Mouse (Mus musculus): ENCODE results near the gene Agtpbp1. TPM values are rescaled to one million over a fixed set of nuclear protein-coding genes. Genes with fewer than 3 reads are reported as not detected.

Agtpbp1 gene
- polyA plus RNA-seq, 1 experiment = 0.53 TPM

- H3K4me1 ChIP-seq = peaks cover 6% of the 10 kb centered on the region; the same call in 1 of the 2 replicates
- TF ChIP-seq FLI1 (IDR thresholded peaks at IDR 0.05; ENCODE audit: low read length) (no peak), GATA1 (IDR thresholded peaks at IDR 0.05; ENCODE audit: borderline replicate concordance, low read length) (no peak)
- H3K36me3 ChIP-seq (replicated peaks; ENCODE audit: low read length) = peaks cover 88% of the 10 kb centered on the region
- H3K27me3 ChIP-seq (replicated peaks) = no peaks in the 10 kb centered on the region
- no peak overlapping the region for H3K4me3 ChIP-seq (replicated peaks)
- no peaks in the 10 kb centered on the region for H3K9me3 ChIP-seq
These were observed 64.2 kb downstream of the Agtpbp1 start for GRCm38 (mm10) chr13:59520834-59521233.

GRCm38 (mm10) chr13:59519479-59519878 lies 65.5 kb downstream of the Agtpbp1 start:
- Histone ChIP-seq H3K4me3 (replicated peaks) (no peak overlapping the region), H3K36me3 (replicated peaks; ENCODE audit: low read length) (peaks cover 86% of the 10 kb centered on the region), H3K27me3 (replicated peaks) (no peaks in the 10 kb centered on the region), H3K4me1 (peaks cover 6% of the 10 kb centered on the region; the same call in 1 of the 2 replicates), H3K9me3 (no peaks in the 10 kb centered on the region)
- TF ChIP-seq FLI1 (IDR thresholded peaks at IDR 0.05; ENCODE audit: low read length) (no peak), GATA1 (IDR thresholded peaks at IDR 0.05; ENCODE audit: borderline replicate concordance, low read length) (no peak)

- H3K27me3 ChIP-seq (replicated peaks) = no peaks in the 10 kb centered on the region
- H3K36me3 ChIP-seq (replicated peaks; ENCODE audit: low read length) = peaks cover 84% of the 10 kb centered on the region
- TF ChIP-seq GATA1 (IDR thresholded peaks at IDR 0.05; ENCODE audit: borderline replicate concordance, low read length) (no peak), FLI1 (IDR thresholded peaks at IDR 0.05; ENCODE audit: low read length) (no peak)
- peaks cover 6% of the 10 kb centered on the region; the same call in 1 of the 2 replicates for H3K4me1 ChIP-seq
- no peak overlapping the region for H3K4me3 ChIP-seq (replicated peaks)
- no peaks in the 10 kb centered on the region for H3K9me3 ChIP-seq
These were observed 67.0 kb downstream of the Agtpbp1 start for GRCm38 (mm10) chr13:59518016-59518415.

- Histone ChIP-seq H3K4me1 (peaks cover 6% of the 10 kb centered on the region; the same call in 1 of the 2 replicates), H3K36me3 (replicated peaks; ENCODE audit: low read length) (peaks cover 76% of the 10 kb centered on the region), H3K9me3 (no peaks in the 10 kb centered on the region), H3K4me3 (replicated peaks) (no peak overlapping the region), H3K27me3 (replicated peaks) (no peaks in the 10 kb centered on the region)
- no peak for TF ChIP-seq FLI1 (IDR thresholded peaks at IDR 0.05; ENCODE audit: low read length)
These were observed 70.0 kb downstream of the Agtpbp1 start for GRCm38 (mm10) chr13:59515074-59515473.

GRCm38 (mm10) chr13:59509644-59510366 lies 75.2 kb downstream of the Agtpbp1 start:
- Histone ChIP-seq H3K4me3 (replicated peaks) (no peak overlapping the region), H3K4me1 (peaks cover 15% of the 10 kb centered on the region; the same call in 1 of the 2 replicates), H3K9me3 (no peaks in the 10 kb centered on the region), H3K27me3 (replicated peaks) (no peaks in the 10 kb centered on the region), H3K36me3 (replicated peaks; ENCODE audit: low read length) (peaks cover 72% of the 10 kb centered on the region)
- TF ChIP-seq GATA1 (IDR thresholded peaks at IDR 0.05; ENCODE audit: borderline replicate concordance, low read length) (no peak), FLI1 (IDR thresholded peaks at IDR 0.05; ENCODE audit: low read length) (no peak)

GRCm38 (mm10) chr13:59508584-59508983 lies 76.4 kb downstream of the Agtpbp1 start:
- Histone ChIP-seq H3K9me3 (no peaks in the 10 kb centered on the region), H3K36me3 (replicated peaks; ENCODE audit: low read length) (peaks cover 76% of the 10 kb centered on the region), H3K4me1 (peaks cover 17% of the 10 kb centered on the region), H3K4me3 (replicated peaks) (no peak overlapping the region), H3K27me3 (replicated peaks) (no peaks in the 10 kb centered on the region)
- no peak for TF ChIP-seq FLI1 (IDR thresholded peaks at IDR 0.05; ENCODE audit: low read length)
- TF ChIP-seq GATA1 (IDR thresholded peaks at IDR 0.05; ENCODE audit: borderline replicate concordance, low read length) = no peak

GRCm38 (mm10) chr13:59506450-59506849 lies 78.6 kb downstream of the Agtpbp1 start:
- TF ChIP-seq FLI1 (IDR thresholded peaks at IDR 0.05; ENCODE audit: low read length) = no peak
- no peak for TF ChIP-seq GATA1 (IDR thresholded peaks at IDR 0.05; ENCODE audit: borderline replicate concordance, low read length)
- Histone ChIP-seq H3K36me3 (replicated peaks; ENCODE audit: low read length) (peaks cover 74% of the 10 kb centered on the region), H3K9me3 (no peaks in the 10 kb centered on the region), H3K4me3 (replicated peaks) (no peak overlapping the region), H3K27me3 (replicated peaks) (no peaks in the 10 kb centered on the region), H3K4me1 (peaks cover 23% of the 10 kb centered on the region)

- H3K36me3 ChIP-seq (replicated peaks; ENCODE audit: low read length) = peaks cover 77% of the 10 kb centered on the region
- H3K4me1 ChIP-seq = peaks cover 23% of the 10 kb centered on the region
- no peak overlapping the region for H3K4me3 ChIP-seq (replicated peaks)
- TF ChIP-seq GATA1 (IDR thresholded peaks at IDR 0.05; ENCODE audit: borderline replicate concordance, low read length) = no peak
- no peak for TF ChIP-seq FLI1 (IDR thresholded peaks at IDR 0.05; ENCODE audit: low read length)
- H3K9me3 ChIP-seq = no peaks in the 10 kb centered on the region
- no peaks in the 10 kb centered on the region for H3K27me3 ChIP-seq (replicated peaks)
These were observed 79.2 kb downstream of the Agtpbp1 start for GRCm38 (mm10) chr13:59505867-59506266.

- peaks cover 9% of the 10 kb centered on the region; the same call in 1 of the 2 replicates for H3K4me1 ChIP-seq
- H3K9me3 ChIP-seq = no peaks in the 10 kb centered on the region
- TF ChIP-seq FLI1 (IDR thresholded peaks at IDR 0.05; ENCODE audit: low read length) (no peak), GATA1 (IDR thresholded peaks at IDR 0.05; ENCODE audit: borderline replicate concordance, low read length) (no peak)
- H3K4me3 ChIP-seq (replicated peaks) = no peak overlapping the region
- H3K27me3 ChIP-seq (replicated peaks) = no peaks in the 10 kb centered on the region
- peaks cover 88% of the 10 kb centered on the region for H3K36me3 ChIP-seq (replicated peaks; ENCODE audit: low read length)
These were observed 81.4 kb downstream of the Agtpbp1 start for GRCm38 (mm10) chr13:59503581-59503980.

GRCm38 (mm10) chr13:59499831-59500230 lies 85.2 kb downstream of the Agtpbp1 start:
- Histone ChIP-seq H3K4me3 (replicated peaks) (no peak overlapping the region), H3K9me3 (peaks cover 2% of the 10 kb centered on the region; the same call in 1 of the 2 replicates), H3K27me3 (replicated peaks) (no peaks in the 10 kb centered on the region), H3K36me3 (replicated peaks; ENCODE audit: low read length) (peaks cover 92% of the 10 kb centered on the region), H3K4me1 (peaks cover 16% of the 10 kb centered on the region)
- no peak for TF ChIP-seq FLI1 (IDR thresholded peaks at IDR 0.05; ENCODE audit: low read length)
- no peak for TF ChIP-seq GATA1 (IDR thresholded peaks at IDR 0.05; ENCODE audit: borderline replicate concordance, low read length)
